Mouse (Mus musculus) neural tube, embryonic 11.5 days (tissue): ENCODE results near the gene Arfgef2. TPM values are rescaled to one million over a fixed set of nuclear protein-coding genes. Genes with fewer than 3 reads are reported as not detected.
A peak's percentile ranks its signal among the peaks of the same experiment; 100 is the strongest.

ENCODE experiments used
- ATAC-seq: fragments of 200-750 bp; cut with Nextera tagmentation; 2 replicates; pipeline ENCODE4 v1.8.0; 2017; ENCODE audit warnings: moderate number of reproducible peaks, mild to moderate bottlenecking, moderate TSS enrichment, moderate library complexity; ENCODE audit not compliant: insufficient read depth, low FRiP score, low TSS enrichment
- DNase-seq: peaks from one replicate; pipeline ENCODE4 v3.0.0-alpha.2; 2015; ENCODE audit warnings: low spot score
- H3K27ac ChIP-seq: fragments of 300-500 bp; sonication (generic); 2 replicates; pipeline ENCODE4 v1.5.1; 2014; ENCODE audit warnings: low read depth, mild to moderate bottlenecking, low read length
- H3K27me3 ChIP-seq: fragments of 300-500 bp; sonication (generic); 2 replicates; pipeline ENCODE4 v1.6.1; 2014; ENCODE audit warnings: mild to moderate bottlenecking, low read length, mixed read lengths; ENCODE audit not compliant: control insufficient read depth, insufficient read depth
- H3K36me3 ChIP-seq: fragments of 300-500 bp; sonication (generic); 2 replicates; pipeline ENCODE4 v1.6.1; 2014; ENCODE audit warnings: mild to moderate bottlenecking, low read length, moderate library complexity, mixed read lengths; ENCODE audit not compliant: control insufficient read depth, insufficient read depth
- H3K4me1 ChIP-seq: fragments of 300-500 bp; sonication (generic); 2 replicates; pipeline ENCODE4 v1.6.1; 2014; ENCODE audit warnings: low read length, mixed read lengths; ENCODE audit not compliant: control insufficient read depth, insufficient read depth
- H3K4me2 ChIP-seq: fragments of 300-500 bp; sonication (generic); 2 replicates; pipeline ENCODE4 v1.6.1; 2014; ENCODE audit warnings: low read depth, mild to moderate bottlenecking, moderate library complexity
- H3K4me3 ChIP-seq: fragments of 300-500 bp; sonication (generic); 2 replicates; pipeline ENCODE4 v1.5.1; 2014; ENCODE audit warnings: low read depth, low read length
- H3K9ac ChIP-seq: fragments of 300-500 bp; sonication (generic); 2 replicates; pipeline ENCODE4 v1.6.1; 2014; ENCODE audit warnings: mild to moderate bottlenecking, low read length
- H3K9me3 ChIP-seq: fragments of 300-500 bp; sonication (generic); 2 replicates; pipeline ENCODE4 v1.6.1; 2016; ENCODE audit warnings: low read length; ENCODE audit not compliant: control insufficient read depth
- WGBS: fragments of 180-500 bp; shearing (Covaris S2); extraction: QIAGEN DNeasy Blood & Tissue Kit; methylation state at CpG from one replicate; pipeline ENCODE4 v1.1.7; 2014; 5-methylcytosine and 5-hydroxymethylcytosine counted together
- polyA plus RNA-seq: library from polyadenylated mRNA; unstranded; fragments of >200 nt; fragmentation: Nextera tagmentation; extraction: Ambion mirVana; gene quantifications from 2 replicates; pipeline ENCODE4 v1.2.1, GENCODE M21; 2014

Gene Arfgef2
- polyA plus RNA-seq, 1 experiment from 2014 or later = 6.2 TPM

- Histone ChIP-seq H3K36me3 (no peaks in the 10 kb centered on the region; the same call in 1 of the 2 replicates), H3K4me3 (no peak overlapping the region), H3K9ac (no peak overlapping the region), H3K4me2 (no peak overlapping the region), H3K9me3 (no peaks in the 10 kb centered on the region), H3K4me1 (no peaks in the 10 kb centered on the region), H3K27me3 (no peaks in the 10 kb centered on the region), H3K27ac (no peak overlapping the region)
- ATAC-seq (no peak), DNase-seq (no peak)
- 75% methylated on average over 11 of the region's 11 CpGs for WGBS
These were observed 5.5 kb upstream of the Arfgef2 start for GRCm38 (mm10) chr2:166799615-166800472.

- Histone ChIP-seq H3K9ac (no peak overlapping the region), H3K27me3 (no peaks in the 10 kb centered on the region), H3K36me3 (no peaks in the 10 kb centered on the region; the same call in 1 of the 2 replicates), H3K4me1 (no peaks in the 10 kb centered on the region), H3K4me3 (no peak overlapping the region), H3K27ac (no peak overlapping the region), H3K9me3 (no peaks in the 10 kb centered on the region), H3K4me2 (no peak overlapping the region)
- WGBS = 82% methylated on average over 7 of the region's 7 CpGs
- ATAC-seq = no peak
- DNase-seq = no peak
These were observed 4.9 kb upstream of the Arfgef2 start for GRCm38 (mm10) chr2:166800473-166800857.

- ATAC-seq (no peak), DNase-seq (no peak)
- H3K27ac ChIP-seq = no peak overlapping the region
- no peak overlapping the region for H3K4me2 ChIP-seq
- H3K9me3 ChIP-seq = no peaks in the 10 kb centered on the region
- H3K4me1 ChIP-seq = no peaks in the 10 kb centered on the region
- H3K4me3 ChIP-seq = no peak overlapping the region
- no peak overlapping the region for H3K9ac ChIP-seq
- 79% methylated on average over 2 of the region's 2 CpGs for WGBS
- no peaks in the 10 kb centered on the region; the same call in 1 of the 2 replicates for H3K36me3 ChIP-seq
- H3K27me3 ChIP-seq = no peaks in the 10 kb centered on the region
These were observed 4.0 kb upstream of the Arfgef2 start for GRCm38 (mm10) chr2:166801436-166801835.

- WGBS = 89% methylated on average over 3 of the region's 3 CpGs
- DNase-seq = no peak
These were observed 2.1 kb upstream of the Arfgef2 start for GRCm38 (mm10) chr2:166803298-166803697.

GRCm38 (mm10) chr2:166806173-166806705 lies 851 bp downstream of the Arfgef2 start:
- H3K9ac ChIP-seq = peak overlapping the region; percentile 77
- no peak overlapping the region for H3K27ac ChIP-seq
- DNase-seq (no peak), ATAC-seq (no peak)
- peak overlapping the region; percentile 85 for H3K4me3 ChIP-seq
- 26% methylated on average over 14 of the region's 14 CpGs for WGBS
- H3K36me3 ChIP-seq = no peaks in the 10 kb centered on the region
- no peaks in the 10 kb centered on the region for H3K9me3 ChIP-seq
- H3K27me3 ChIP-seq = no peaks in the 10 kb centered on the region
- H3K4me1 ChIP-seq = no peaks in the 10 kb centered on the region
- H3K4me2 ChIP-seq = peak overlapping the region; percentile 95

More at GRCm38 (mm10) chr2:166803298-166803697, 2.1 kb upstream of the Arfgef2 start:
- Histone ChIP-seq H3K4me1 (no peaks in the 10 kb centered on the region), H3K9me3 (no peaks in the 10 kb centered on the region), H3K27ac (no peak overlapping the region), H3K9ac (no peak overlapping the region), H3K4me3 (no peak overlapping the region), H3K36me3 (no peaks in the 10 kb centered on the region), H3K27me3 (no peaks in the 10 kb centered on the region), H3K4me2 (no peak overlapping the region)
- ATAC-seq = no peak

GRCm38 (mm10) chr2:166806813-166807212 lies 1.4 kb downstream of the Arfgef2 start:
- Histone ChIP-seq H3K4me1 (no peaks in the 10 kb centered on the region), H3K9me3 (no peaks in the 10 kb centered on the region), H3K36me3 (no peaks in the 10 kb centered on the region), H3K27me3 (no peaks in the 10 kb centered on the region), H3K4me2 (no peak overlapping the region), H3K9ac (no peak overlapping the region), H3K4me3 (no peak overlapping the region), H3K27ac (no peak overlapping the region)
- DNase-seq (no peak), ATAC-seq (no peak)
- 80% methylated on average over 6 of the region's 6 CpGs for WGBS

GRCm38 (mm10) chr2:166809499-166809898 lies 4.1 kb downstream of the Arfgef2 start:
- no peak for ATAC-seq

GRCm38 (mm10) chr2:166810821-166811220 lies 5.4 kb downstream of the Arfgef2 start:
- H3K9ac ChIP-seq = no peak overlapping the region
- DNase-seq (no peak), ATAC-seq (no peak)
- no peak overlapping the region for H3K4me2 ChIP-seq
- H3K27ac ChIP-seq = no peak overlapping the region
- WGBS = 83% methylated on average over 10 of the region's 10 CpGs
- no peaks in the 10 kb centered on the region for H3K4me1 ChIP-seq
- no peaks in the 10 kb centered on the region for H3K9me3 ChIP-seq
- H3K27me3 ChIP-seq = no peaks in the 10 kb centered on the region
- H3K4me3 ChIP-seq = no peak overlapping the region
- no peaks in the 10 kb centered on the region for H3K36me3 ChIP-seq

More at GRCm38 (mm10) chr2:166809499-166809898, 4.1 kb downstream of the Arfgef2 start:
- H3K4me1 ChIP-seq = no peaks in the 10 kb centered on the region
- H3K4me3 ChIP-seq = no peak overlapping the region
- H3K9ac ChIP-seq = no peak overlapping the region
- no peaks in the 10 kb centered on the region for H3K27me3 ChIP-seq
- no peak for DNase-seq
- no peaks in the 10 kb centered on the region for H3K9me3 ChIP-seq
- no peak overlapping the region for H3K27ac ChIP-seq
- H3K36me3 ChIP-seq = no peaks in the 10 kb centered on the region
- no peak overlapping the region for H3K4me2 ChIP-seq
- 96% methylated on average over 5 of the region's 5 CpGs for WGBS
